Mouse (Mus musculus): Measurements from ENCODE around the gene Glod4.

- no peak for TF ChIP-seq CTCF (IDR thresholded peaks at IDR 0.05; ENCODE audit: low read depth)
- TF ChIP-seq EP300 (optimal IDR thresholded peaks at IDR 0.05): peak; percentile 82
Measured at GRCm38 (mm10) chr11:76180146-76180540, 63.4 kb downstream of the Glod4 start.
